Mouse (Mus musculus) c-Kit-positive CD71-positive TER-119-positive erythroid progenitor cells, embryonic 14.5 days (primary cell): ENCODE measurements around the gene Rad51d.

Experiments used
- DNase-seq: peaks from one replicate; pipeline ENCODE4 v3.0.0-alpha.2; 2013; ENCODE audit warnings: low spot score

Gene Rad51d

GRCm38 (mm10) chr11:82891936-82892335 is 1.5 kb upstream of the Rad51d start, which contains the start of gene Fndc8:
TSS of gene Fndc8 (plus strand) at chr11:82892124.
- no peak for DNase-seq

- DNase-seq, result no peak
Measured at GRCm38 (mm10) chr11:82889524-82890341, 681 bp downstream of the Rad51d start.

- DNase-seq, result no peak
Measured at GRCm38 (mm10) chr11:82888491-82888946, 1.9 kb downstream of the Rad51d start.

DNA sequence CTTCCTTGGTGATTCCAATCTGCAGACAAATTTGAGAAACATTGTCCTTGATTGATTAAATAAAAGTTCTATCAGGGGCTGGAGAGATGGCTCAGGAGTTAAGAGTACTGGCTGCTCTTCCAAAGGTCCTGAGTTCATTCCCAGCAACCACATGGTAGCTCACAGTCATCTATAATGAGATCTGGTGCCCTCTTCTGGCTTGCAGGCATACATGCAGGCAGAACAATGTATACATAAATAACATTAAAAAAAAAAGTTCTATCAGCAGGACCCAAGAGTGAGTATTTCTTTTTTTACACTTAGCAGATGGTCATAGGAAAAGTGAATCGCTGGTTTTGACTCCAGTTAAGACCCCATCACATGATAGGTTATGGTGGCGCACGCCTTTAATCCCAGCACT is 3.9 kb downstream of the Rad51d start:
- no peak for DNase-seq

DNA sequence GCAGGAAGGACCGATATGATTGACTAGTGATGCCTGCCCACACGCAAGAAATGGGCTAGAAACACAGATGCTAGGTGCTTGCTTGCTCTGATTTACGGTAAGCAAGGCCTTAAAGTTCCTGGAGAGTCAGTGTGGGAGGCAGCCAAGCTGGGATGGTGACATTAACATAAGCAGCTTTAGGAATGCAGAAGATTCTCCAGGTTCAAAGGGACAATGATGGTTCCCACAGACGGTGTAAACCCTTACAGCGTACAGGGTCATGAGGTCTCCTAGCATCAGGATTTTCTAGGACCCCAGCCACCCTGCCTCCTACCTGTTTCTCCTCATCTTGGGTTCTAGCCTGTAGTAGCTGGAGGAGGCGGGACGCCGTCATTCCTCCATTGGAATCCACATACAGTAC is 7.2 kb downstream of the Rad51d start:
- DNase-seq, result no peak

GRCm38 (mm10) chr11:82877726-82878344 is 12.6 kb downstream of the Rad51d start:
- no peak for DNase-seq

- DNase-seq, result no peak
Measured at GRCm38 (mm10) chr11:82875631-82876030, 14.8 kb downstream of the Rad51d start.

DNA sequence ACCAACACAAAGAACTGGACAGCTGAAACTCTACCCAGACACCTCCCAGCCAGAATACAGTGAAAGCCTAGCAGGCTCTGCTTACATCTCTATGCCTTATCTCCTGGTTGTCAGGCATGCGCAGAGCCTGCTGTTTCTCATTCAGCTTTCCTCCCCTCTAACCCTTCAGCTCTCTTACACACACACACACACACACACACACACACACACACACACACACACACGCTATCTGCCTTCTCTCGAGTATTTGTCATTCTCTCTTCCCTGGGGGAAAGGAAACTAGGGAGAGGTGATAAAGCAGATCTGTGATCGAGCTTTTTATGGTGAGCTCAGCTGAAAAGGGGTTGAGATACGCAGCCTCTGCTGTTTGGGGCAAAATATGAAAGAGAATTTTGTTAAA is 15.5 kb downstream of the Rad51d start:
- no peak for DNase-seq

DNA sequence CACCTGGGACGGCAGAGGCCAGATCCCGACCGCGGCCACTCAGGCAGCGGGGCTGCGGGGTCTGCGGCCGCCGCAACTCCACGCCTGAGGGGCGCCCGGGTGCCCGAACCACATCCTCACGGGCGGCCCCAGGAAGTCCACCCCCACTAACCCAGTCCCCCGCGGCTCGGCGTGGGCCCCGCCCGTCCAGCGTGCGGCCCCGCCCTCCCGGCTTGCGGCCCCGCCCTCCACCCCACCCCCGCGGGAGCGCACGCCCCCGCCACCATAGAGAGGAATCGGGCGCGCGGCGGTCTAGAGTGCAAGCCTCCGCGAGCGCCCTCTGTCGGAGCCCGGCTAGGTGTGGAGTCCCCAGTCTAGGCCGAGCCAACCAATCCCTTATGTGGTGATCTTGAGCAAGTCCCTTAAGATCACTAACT is 19.4 kb downstream of the Rad51d start, which contains the start of gene Rffl:
Rffl (minus strand) TSS at position 180 of the 416 bp plus-strand sequence.
- peak; percentile 95 for DNase-seq

DNA sequence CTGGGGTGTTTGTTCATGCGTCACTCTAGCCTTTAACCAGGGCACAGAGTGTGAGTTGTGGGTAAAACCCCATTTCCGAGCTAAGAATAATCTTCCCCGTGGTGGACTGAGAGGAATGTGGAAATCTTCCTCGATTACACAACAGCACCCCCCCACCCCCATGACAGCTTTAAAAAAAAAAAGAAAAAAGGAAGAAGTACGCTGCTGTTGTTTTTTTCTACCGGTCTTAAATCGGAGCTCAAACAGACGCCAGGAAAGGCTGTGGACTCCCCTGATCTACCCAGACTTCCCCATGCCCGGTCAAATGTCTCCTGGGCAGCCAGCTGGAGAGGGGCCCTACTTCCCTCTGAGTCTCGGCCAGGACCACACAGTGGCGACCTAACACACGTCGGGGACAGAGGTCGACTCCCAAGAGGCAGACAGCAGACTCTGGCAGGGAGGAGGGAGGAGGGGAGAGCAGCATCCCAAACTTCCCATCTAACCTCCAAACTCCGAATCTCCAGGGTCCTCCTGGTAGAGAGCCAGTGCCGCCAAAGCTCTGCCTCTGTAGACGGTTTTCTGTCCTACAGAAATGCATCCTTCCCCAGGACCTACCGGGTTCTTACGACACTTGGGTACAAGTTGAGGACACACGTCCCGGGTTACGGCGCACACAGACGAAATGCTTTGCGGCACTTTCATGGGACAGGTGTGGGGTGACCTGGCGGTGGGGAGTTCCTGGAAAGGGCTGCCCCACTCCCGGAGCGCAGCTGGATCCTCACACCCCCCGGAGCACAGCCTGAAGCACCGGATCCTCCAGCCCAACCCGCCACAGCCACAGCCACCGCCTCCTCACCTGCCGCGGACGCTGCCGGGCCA is 20.0 kb downstream of the Rad51d start:
- peak; percentile 65 for DNase-seq

- DNase-seq, result no peak
Measured at GRCm38 (mm10) chr11:82869506-82870172, 20.8 kb downstream of the Rad51d start.

DNA sequence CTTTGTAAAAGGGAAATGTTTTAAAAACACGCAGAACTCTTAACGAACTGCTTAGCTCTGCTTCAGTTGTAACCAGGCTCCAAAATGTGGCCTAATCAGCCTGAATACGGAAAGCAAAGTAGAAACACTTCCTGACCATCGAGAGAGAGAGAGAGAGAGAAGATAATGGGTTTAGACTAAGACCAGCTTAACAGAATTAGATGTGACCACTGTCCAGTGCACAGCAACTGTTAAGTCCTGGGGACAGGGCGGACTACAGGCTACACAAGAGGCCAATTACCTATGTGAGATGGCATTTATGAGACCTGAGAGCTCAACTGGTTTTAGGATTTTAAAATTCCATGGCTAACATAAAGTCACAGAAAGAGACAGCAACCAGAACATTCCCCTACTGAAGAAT is 22.5 kb downstream of the Rad51d start:
- no peak for DNase-seq

- DNase-seq, result no peak
Measured at GRCm38 (mm10) chr11:82866850-82867564, 23.4 kb downstream of the Rad51d start.

GRCm38 (mm10) chr11:82865957-82866356 is 24.5 kb downstream of the Rad51d start:
- no peak for DNase-seq

- DNase-seq, result no peak
Measured at GRCm38 (mm10) chr11:82863488-82863931, 26.9 kb downstream of the Rad51d start.

GRCm38 (mm10) chr11:82863059-82863458 is 27.4 kb downstream of the Rad51d start:
- no peak for DNase-seq

- DNase-seq, result no peak
Measured at GRCm38 (mm10) chr11:82862638-82863037, 27.8 kb downstream of the Rad51d start.

GRCm38 (mm10) chr11:82861558-82861957 is 28.9 kb downstream of the Rad51d start:
- no peak for DNase-seq

- DNase-seq, result no peak
Measured at GRCm38 (mm10) chr11:82860759-82861158, 29.7 kb downstream of the Rad51d start.

DNA sequence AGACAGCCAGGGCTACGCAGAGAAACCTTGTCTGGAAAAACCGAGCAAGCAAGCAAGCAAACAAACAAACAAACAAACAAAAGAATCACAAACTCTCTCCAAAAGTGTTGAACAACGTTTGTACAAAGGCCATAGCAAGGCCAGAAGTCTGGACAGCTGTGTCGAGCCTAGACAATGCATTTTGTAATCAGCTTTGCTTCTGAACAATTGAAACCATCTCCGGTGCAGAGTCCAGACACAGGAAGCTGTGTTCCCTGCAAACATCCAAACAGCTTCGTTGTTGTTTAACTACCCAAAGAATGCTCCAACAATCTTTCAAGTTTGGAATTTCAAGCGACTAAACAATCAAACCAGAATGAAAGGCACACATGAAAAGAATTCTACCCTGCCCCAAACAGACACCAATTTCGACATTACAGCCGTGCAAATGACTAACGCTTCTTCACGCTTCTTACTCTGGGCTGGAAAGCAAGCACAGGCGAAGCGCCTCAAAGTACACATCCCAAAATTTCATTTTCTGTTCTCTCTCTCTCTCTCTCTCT is 33.0 kb downstream of the Rad51d start:
- no peak for DNase-seq

- no peak for DNase-seq
Measured at GRCm38 (mm10) chr11:82856032-82856431, 34.4 kb downstream of the Rad51d start.
